Mouse (Mus musculus): ENCODE results near the gene Eya3. TPM values are rescaled to one million over a fixed set of nuclear protein-coding genes. Genes with fewer than 3 reads are reported as not detected.
"Not testable (repeated sequence)": the region's sequence is repeated elsewhere in the genome, so short reads cannot be mapped to it uniquely, and the experiment has no call there.

Eya3 gene
- 18.1 and 19.9 TPM in 2 replicates for polyA plus RNA-seq (2015; fragmentation: Nextera tagmentation; extraction: Ambion mirVana)

DNA sequence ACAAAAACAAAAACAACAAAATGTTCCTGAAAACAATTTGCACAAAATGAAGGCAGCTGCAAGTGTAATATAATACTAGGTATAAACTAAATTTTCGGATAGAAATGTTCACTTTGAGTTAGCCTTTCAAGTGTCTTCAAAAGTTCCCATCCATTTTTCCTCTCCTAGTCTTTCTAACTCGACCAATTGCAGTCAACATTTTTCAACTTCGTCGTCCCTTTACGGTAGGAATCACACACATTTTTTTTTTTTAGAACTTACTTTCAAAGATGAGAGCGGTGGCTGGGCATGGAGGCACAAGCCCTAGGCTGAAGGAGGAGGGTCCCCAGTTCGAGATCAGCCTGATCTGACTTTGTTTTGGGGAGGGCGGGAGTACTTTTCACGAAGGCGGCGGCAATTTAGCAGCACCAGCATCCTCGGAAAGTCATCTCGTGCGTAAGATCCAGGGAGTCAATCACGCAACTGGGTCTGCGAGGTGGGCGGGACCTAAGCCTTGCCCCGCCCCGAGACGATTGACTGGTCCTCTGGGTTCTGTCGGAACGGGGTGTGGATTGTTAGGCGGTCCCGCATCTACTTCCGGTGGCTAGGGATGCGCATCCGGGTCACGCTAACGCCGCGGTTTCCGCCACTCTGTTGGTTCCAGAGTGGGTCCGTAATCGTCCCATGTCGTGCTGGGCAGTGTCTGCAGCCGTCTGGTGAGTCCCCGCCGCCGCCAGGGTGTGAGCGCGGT lies at the start of gene Eya3:
Gene Eya3 (plus strand): TSS at position 527 of the 730 bp plus-strand sequence.
- Histone ChIP-seq H3K9me3 (no peaks in the 10 kb centered on the region), H3K4me2 (replicated peaks) (peak within 1 kb of the TSS; percentile 97)
- peak; percentile 99 for ATAC-seq

GRCm38 (mm10) chr4:132590642-132591041 lies 48.1 kb upstream of the Eya3 start:
- Histone ChIP-seq H3K4me2 (replicated peaks) (no peak overlapping the region), H3K9me3 (no peaks in the 10 kb centered on the region), H3K9ac (replicated peaks) (no peak overlapping the region), H3K27me3 (no peaks in the 10 kb centered on the region), H3K4me1 (replicated peaks) (no peaks in the 10 kb centered on the region), H3K27ac (no peak overlapping the region), H3K4me3 (replicated peaks) (no peak overlapping the region), H3K36me3 (no peaks in the 10 kb centered on the region)
- WGBS: 86% methylated on average over 10 of the region's 10 CpGs
- no peak for ATAC-seq

More for the DNA sequence above, at the start of gene Eya3:
- peaks cover 20% of the 10 kb centered on the region for H3K4me1 ChIP-seq (replicated peaks)
- peak within 1 kb of the TSS; percentile 90 for H3K27ac ChIP-seq
- peak within 1 kb of the TSS; percentile 95 for H3K9ac ChIP-seq (replicated peaks)
- WGBS: under 1% methylated on average over 41 of the region's 41 CpGs
- peak within 1 kb of the TSS; percentile 99 for H3K4me3 ChIP-seq (replicated peaks)
- H3K36me3 ChIP-seq: peaks cover 12% of the 10 kb centered on the region
- no peaks in the 10 kb centered on the region for H3K27me3 ChIP-seq

- no peaks in the 10 kb centered on the region for H3K36me3 ChIP-seq
- 92% methylated on average over 9 of the region's 9 CpGs for WGBS
- H3K27ac ChIP-seq: no peak overlapping the region
- no peak for ATAC-seq
- no peak overlapping the region for H3K4me2 ChIP-seq (replicated peaks)
- H3K9me3 ChIP-seq: no peaks in the 10 kb centered on the region
- no peak overlapping the region for H3K4me3 ChIP-seq (replicated peaks)
- H3K4me1 ChIP-seq (replicated peaks): no peaks in the 10 kb centered on the region
- H3K27me3 ChIP-seq: no peaks in the 10 kb centered on the region
- H3K9ac ChIP-seq (replicated peaks): no peak overlapping the region
Measured at GRCm38 (mm10) chr4:132592958-132593357, 45.8 kb upstream of the Eya3 start.

- no peaks in the 10 kb centered on the region for H3K4me1 ChIP-seq (replicated peaks)
- no peaks in the 10 kb centered on the region for H3K9me3 ChIP-seq
- H3K27ac ChIP-seq: no peak overlapping the region
- no peak overlapping the region for H3K4me2 ChIP-seq (replicated peaks)
- H3K27me3 ChIP-seq: no peaks in the 10 kb centered on the region
- H3K9ac ChIP-seq (replicated peaks): no peak overlapping the region
- H3K4me3 ChIP-seq (replicated peaks): no peak overlapping the region
- 26% methylated on average over 4 of the region's 4 CpGs for WGBS
- no peaks in the 10 kb centered on the region for H3K36me3 ChIP-seq
- ATAC-seq: no peak
Measured at GRCm38 (mm10) chr4:132594191-132594590, 44.6 kb upstream of the Eya3 start.

DNA sequence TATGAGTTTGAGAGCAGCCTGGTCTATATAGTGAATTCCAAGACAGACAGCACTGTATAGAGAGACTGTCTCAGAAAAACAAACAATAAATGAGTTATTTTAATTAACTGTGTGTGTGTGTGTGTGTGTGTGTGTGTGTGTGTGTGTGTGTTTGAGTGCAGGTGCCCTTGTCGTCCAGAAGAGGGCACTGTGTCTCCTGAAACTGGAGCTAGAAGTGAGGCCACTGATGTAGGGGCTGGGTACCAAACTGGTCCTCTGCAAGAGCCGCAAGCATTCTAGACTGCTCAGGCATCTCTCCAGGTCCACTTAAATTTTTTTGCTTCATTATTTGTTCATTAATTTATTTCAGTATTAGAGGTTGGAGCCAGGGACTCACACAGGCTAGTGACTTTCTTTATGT lies 39.9 kb upstream of the Eya3 start:
- H3K36me3 ChIP-seq: no peaks in the 10 kb centered on the region
- H3K27ac ChIP-seq: no peak overlapping the region
- H3K9ac ChIP-seq (replicated peaks): no peak overlapping the region
- no peak overlapping the region for H3K4me3 ChIP-seq (replicated peaks)
- H3K4me2 ChIP-seq (replicated peaks): no peak overlapping the region
- H3K4me1 ChIP-seq (replicated peaks): no peaks in the 10 kb centered on the region
- H3K9me3 ChIP-seq: no peaks in the 10 kb centered on the region
- no peak for ATAC-seq
- no peaks in the 10 kb centered on the region for H3K27me3 ChIP-seq
- WGBS: 93% methylated on average over 2 of the region's 2 CpGs

GRCm38 (mm10) chr4:132599764-132600163 lies 39.0 kb upstream of the Eya3 start:
- WGBS: 84% methylated on average over 3 of the region's 3 CpGs
- Histone ChIP-seq H3K27ac (no peak overlapping the region), H3K4me2 (replicated peaks) (no peak overlapping the region), H3K9ac (replicated peaks) (no peak overlapping the region), H3K4me1 (replicated peaks) (no peaks in the 10 kb centered on the region), H3K27me3 (no peaks in the 10 kb centered on the region), H3K9me3 (no peaks in the 10 kb centered on the region), H3K36me3 (no peaks in the 10 kb centered on the region), H3K4me3 (replicated peaks) (no peak overlapping the region)
- no peak for ATAC-seq

DNA sequence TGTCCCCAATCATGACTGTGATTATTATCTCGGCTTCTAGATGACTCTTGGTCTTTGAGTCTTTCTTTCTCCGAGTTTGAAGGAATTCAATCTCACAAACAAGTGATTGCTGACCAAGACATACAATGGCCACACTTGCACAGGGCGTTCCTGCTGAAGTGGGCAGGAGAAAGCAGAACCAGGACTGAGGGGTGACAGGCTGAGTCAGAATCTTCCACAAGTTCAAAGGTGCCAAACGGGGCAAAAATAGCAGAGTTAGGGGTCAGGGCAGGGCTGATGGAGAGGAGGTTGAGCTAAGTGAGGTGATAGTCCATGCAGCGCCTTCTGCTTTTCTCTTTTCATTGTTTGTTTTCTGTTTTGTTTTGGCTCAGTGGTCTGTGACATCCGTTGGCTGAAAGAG lies 38.3 kb upstream of the Eya3 start:
- Histone ChIP-seq H3K36me3 (no peaks in the 10 kb centered on the region), H3K4me2 (replicated peaks) (no peak overlapping the region), H3K4me3 (replicated peaks) (no peak overlapping the region), H3K9me3 (no peaks in the 10 kb centered on the region), H3K27ac (no peak overlapping the region), H3K9ac (replicated peaks) (no peak overlapping the region), H3K4me1 (replicated peaks) (no peaks in the 10 kb centered on the region), H3K27me3 (no peaks in the 10 kb centered on the region)
- ATAC-seq: no peak
- 75% methylated on average over 6 of the region's 6 CpGs for WGBS

DNA sequence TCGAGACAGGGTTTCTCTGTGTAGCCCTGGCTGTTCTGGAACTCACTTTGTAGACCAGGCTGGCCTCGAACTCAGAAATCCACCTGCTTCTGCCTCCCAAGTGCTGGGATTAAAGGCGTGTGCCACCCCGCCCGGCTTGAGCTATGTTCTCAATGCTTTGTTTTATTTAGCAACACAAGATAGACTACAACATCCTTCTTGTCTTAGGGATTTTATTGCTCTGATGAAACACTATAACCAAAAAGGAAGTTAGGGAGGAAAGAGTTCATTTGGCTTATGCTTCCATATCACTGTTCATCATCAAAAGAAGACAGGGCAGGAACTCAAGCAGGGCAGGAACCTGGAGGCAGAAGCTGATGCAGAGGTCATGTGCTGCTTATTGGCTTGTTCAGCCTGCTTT lies 37.5 kb upstream of the Eya3 start:
- H3K27me3 ChIP-seq, ATAC-seq: not testable (repeated sequence)
- 94% methylated on average over 4 of the region's 5 CpGs for WGBS

DNA sequence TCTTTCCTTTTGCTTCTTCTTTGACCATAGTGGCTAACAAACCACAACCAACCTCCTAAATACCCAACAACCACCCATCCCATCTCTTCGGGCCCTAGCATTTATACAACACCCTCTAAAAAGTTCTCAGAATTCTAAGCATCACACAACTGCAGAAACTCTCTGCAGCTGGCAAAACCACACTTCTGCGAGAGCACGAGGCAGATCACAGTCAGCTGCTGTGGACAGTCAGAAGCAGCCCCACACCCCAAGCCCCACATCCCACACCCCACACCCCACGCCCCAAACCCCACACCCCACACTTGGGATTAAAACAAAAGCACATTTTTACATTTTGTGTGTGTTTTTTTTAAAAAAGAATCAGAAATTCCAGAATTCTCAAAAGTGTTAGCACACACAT lies 35.3 kb upstream of the Eya3 start:
- Histone ChIP-seq H3K36me3 (no peaks in the 10 kb centered on the region), H3K9me3 (no peaks in the 10 kb centered on the region), H3K27me3 (no peaks in the 10 kb centered on the region), H3K4me1 (replicated peaks) (no peaks in the 10 kb centered on the region), H3K4me2 (replicated peaks) (no peak overlapping the region), H3K4me3 (replicated peaks) (no peak overlapping the region), H3K9ac (replicated peaks) (no peak overlapping the region), H3K27ac (no peak overlapping the region)
- ATAC-seq: no peak
- WGBS: 92% methylated on average over 4 of the region's 4 CpGs

More for the DNA sequence above, 37.5 kb upstream of the Eya3 start:
- not testable (repeated sequence) for H3K36me3 ChIP-seq; H3K4me2 ChIP-seq (replicated peaks); H3K9me3 ChIP-seq; H3K4me3 ChIP-seq (replicated peaks); H3K4me1 ChIP-seq (replicated peaks); H3K27ac ChIP-seq; H3K9ac ChIP-seq (replicated peaks)

GRCm38 (mm10) chr4:132605816-132606215 lies 33.0 kb upstream of the Eya3 start:
- Histone ChIP-seq H3K27me3 (no peaks in the 10 kb centered on the region), H3K4me2 (replicated peaks) (no peak overlapping the region), H3K9me3 (no peaks in the 10 kb centered on the region), H3K9ac (replicated peaks) (no peak overlapping the region), H3K27ac (no peak overlapping the region), H3K4me3 (replicated peaks) (no peak overlapping the region), H3K36me3 (no peaks in the 10 kb centered on the region), H3K4me1 (replicated peaks) (no peaks in the 10 kb centered on the region)
- 89% methylated on average over 5 of the region's 5 CpGs for WGBS
- ATAC-seq: no peak

DNA sequence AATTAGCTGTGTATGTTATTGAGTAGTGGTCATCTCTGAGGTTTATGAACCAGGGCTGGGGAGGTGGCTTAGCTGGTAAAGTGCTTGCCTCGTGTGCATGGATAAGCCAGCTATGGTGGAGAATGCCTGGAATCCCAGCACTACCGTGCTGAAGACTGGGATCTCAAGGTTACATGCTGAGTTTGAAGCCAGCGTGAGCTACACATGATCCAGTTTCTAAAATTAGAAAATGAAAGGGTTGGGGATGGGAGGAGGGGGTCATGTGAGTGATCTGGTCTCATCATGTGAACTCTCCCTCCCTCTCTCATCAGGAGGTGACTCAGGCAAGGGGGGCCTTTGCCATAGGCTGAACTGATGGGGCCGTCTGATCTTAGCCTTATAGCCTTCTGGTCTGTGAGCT lies 30.6 kb upstream of the Eya3 start:
- no peak overlapping the region for H3K4me3 ChIP-seq (replicated peaks)
- no peak overlapping the region for H3K27ac ChIP-seq
- H3K4me2 ChIP-seq (replicated peaks): no peak overlapping the region
- no peak overlapping the region for H3K9ac ChIP-seq (replicated peaks)
- ATAC-seq: no peak
- no peaks in the 10 kb centered on the region for H3K27me3 ChIP-seq
- H3K36me3 ChIP-seq: no peaks in the 10 kb centered on the region
- no peaks in the 10 kb centered on the region for H3K4me1 ChIP-seq (replicated peaks)
- 62% methylated on average over 4 of the region's 4 CpGs for whole genome bisulfite sequencing
- no peaks in the 10 kb centered on the region for H3K9me3 ChIP-seq

DNA sequence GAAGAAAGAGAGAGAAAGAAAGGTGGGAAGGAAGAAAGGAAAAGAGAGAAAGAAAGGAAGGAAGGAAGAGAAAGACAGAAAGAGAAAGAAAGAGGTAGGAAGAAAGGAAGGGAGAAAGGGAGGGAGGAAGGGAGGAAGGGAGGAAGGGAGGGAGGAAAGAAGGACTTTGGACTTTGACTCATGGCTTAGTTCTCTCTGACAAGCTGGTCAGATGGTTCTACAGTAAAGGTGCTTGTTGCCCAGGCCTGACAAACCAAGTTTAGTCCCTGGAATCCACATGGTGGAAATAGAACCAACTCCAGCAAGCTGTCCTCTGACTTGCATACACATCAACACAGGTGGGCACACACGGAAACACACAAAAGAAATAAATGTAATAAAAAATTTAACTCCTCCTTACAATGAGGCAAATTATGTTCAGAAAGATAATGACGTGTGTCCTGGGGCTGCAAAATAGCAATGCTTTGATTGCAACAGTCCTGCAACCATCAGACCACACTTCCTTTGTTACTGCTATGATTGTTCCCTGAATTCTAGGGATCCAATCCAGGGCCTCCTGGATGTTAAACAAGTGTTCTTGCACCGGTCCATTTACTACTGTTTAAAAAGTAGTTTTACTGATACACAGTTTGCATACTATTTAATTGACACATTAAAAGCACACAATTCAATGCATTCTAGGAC lies 28.3 kb upstream of the Eya3 start:
- no peak overlapping the region for H3K27ac ChIP-seq
- ATAC-seq: no peak
- H3K36me3 ChIP-seq: no peaks in the 10 kb centered on the region
- H3K4me1 ChIP-seq (replicated peaks): no peaks in the 10 kb centered on the region
- H3K9ac ChIP-seq (replicated peaks): no peak overlapping the region
- H3K27me3 ChIP-seq: no peaks in the 10 kb centered on the region
- H3K4me2 ChIP-seq (replicated peaks): no peak overlapping the region
- H3K9me3 ChIP-seq: peaks cover 10% of the 10 kb centered on the region; the same call in 1 of the 2 replicates
- WGBS: 85% methylated on average over 3 of the region's 3 CpGs
- H3K4me3 ChIP-seq (replicated peaks): no peak overlapping the region
